Mouse (Mus musculus): ENCODE measurements at regions not wholly inside any gene's neighbourhood (a gene's known extent, or its start where the extent isn't known, plus 50 kb on each side); places are given as distances from the start of the nearest gene placed in this dataset.

DNA sequence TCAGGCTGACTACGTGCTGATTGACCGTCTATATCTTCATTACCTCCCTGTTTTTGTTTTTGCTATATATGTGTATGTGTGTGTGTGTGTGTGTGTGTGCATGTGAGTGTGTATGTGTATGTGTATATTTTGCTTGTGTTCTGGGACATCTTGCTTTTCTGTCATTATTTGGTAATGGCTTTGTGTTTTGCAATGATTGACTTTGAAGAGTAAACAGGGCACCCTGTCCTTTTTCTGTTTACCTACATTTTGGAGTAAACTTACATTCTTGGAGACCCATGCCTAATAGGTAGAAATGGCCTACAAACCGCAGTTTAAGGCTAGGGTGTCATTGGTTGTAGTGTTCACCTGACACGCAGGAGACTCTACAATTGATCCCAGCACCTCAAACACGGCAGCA lies 177.5 kb upstream of the Tmem72 start:
- ATAC-seq (ENCODE audit: extremely low read depth, insufficient number of reproducible peaks, low FRiP score, poor library complexity, severe bottlenecking) = no peak

DNA sequence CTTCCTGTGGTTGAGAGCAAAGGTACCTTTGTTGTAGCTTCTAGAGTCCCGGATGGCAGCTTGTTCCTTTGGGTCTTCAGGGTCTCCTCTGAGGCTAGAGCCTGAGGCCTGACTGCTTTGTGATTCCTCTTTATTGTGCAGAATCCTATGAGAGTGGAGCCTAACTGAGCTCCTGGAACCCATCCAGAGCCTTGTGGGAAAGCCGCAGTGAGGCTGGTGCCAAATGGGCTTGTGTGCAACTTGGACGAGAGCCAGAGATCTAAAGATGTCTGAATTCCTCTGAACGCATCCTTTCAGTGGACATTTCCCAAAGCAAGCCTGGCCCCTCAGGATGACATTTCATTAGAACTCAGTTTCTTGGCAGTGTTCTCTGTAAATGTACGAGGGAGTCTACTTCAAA lies 178.4 kb upstream of the Tmem72 start:
- no peak for ATAC-seq (ENCODE audit: extremely low read depth, insufficient number of reproducible peaks, low FRiP score, poor library complexity, severe bottlenecking)

DNA sequence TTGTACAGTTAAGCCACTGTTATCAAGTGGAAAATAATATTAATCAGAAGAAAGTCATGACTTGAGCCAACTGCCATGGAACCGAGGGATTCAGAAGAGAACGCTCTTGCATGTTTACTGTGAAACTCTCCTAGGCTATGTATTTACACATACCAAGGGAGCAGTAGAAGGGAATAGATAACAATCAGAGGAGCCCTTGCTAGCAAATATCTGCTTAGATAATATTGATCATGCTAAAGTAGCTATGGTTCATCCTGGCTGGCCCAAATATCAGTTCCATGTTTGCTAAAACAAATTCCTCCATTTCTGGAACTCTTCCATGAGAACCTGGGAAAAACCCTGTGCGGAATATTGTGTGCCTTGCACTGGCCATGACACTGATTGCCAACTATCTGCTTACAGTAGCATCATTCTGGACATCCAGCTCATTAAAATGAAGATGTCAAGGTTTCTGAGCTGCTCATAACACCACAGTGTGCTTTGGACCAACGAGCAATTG lies 179.5 kb upstream of the Tmem72 start:
- no peak for ATAC-seq (ENCODE audit: extremely low read depth, insufficient number of reproducible peaks, low FRiP score, poor library complexity, severe bottlenecking)

DNA sequence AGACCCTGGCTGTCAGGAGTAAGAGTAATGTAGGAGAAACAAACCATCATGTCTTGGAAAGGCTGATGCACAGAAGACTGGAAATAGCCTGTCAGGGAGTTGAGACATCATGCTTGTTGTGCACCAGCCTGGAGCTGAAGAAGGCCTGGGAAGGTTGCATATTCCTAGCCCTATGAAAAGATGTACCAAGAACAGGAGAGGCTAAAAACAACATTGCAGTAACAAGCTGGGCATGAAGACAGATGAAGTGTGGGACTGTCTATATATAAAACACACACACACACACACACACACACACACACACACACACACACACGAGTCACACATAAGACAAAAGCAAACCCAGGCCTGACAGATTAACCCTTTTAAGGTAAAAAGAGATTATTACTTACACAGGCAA lies 185.1 kb upstream of the Tmem72 start:
- no peak for ATAC-seq (ENCODE audit: extremely low read depth, insufficient number of reproducible peaks, low FRiP score, poor library complexity, severe bottlenecking)

DNA sequence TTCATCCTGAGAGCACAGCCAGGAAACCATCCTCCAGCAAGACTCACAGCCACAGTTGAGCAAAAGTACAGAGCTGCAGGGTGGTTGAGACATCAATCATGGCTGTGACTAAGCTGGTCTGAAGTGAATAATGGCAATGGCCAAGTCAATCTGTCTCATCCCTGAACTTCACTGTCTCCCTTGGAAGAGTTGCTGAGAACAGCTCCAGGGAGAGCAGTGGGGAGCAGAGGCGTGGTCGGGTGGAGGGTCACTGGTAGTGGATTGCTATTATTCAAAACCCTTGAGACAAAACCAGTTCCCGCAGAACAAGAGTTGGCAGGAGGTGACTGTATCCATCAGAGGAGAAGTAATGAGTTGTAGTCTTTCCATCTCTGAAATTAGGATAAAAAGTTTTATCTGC lies 185.7 kb upstream of the Tmem72 start:
- no peak for ATAC-seq (ENCODE audit: extremely low read depth, insufficient number of reproducible peaks, low FRiP score, poor library complexity, severe bottlenecking)

- ATAC-seq (ENCODE audit: extremely low read depth, insufficient number of reproducible peaks, low FRiP score, poor library complexity, severe bottlenecking) = no peak
These were observed 189.9 kb upstream of the Tmem72 start for GRCm38 (mm10) chr6:116906426-116907172.

GRCm38 (mm10) chr6:116910607-116911006 lies 193.9 kb upstream of the Tmem72 start:
- ATAC-seq (ENCODE audit: extremely low read depth, insufficient number of reproducible peaks, low FRiP score, poor library complexity, severe bottlenecking) = no peak

- no peak for ATAC-seq (ENCODE audit: extremely low read depth, insufficient number of reproducible peaks, low FRiP score, poor library complexity, severe bottlenecking)
These were observed 195.4 kb upstream of the Tmem72 start for GRCm38 (mm10) chr6:116912161-116912560.

DNA sequence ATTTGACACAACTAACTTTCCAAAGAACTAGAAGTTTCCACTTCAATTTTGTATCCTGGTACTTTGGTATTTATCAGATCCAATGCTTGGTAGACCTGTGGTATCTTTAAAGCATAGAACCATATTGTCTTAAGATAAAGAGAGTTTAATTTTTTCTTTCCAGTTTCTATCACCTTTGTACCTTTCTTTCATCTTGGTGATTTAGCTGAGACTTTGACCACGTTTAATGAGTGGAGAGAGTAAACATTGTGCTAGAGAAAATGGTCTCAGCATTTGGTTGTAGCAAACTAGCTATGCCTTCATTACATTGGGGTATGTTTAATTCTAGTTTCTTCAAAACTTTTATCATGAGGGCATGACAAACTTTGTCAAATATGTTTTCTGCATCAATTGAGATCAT lies 197.4 kb upstream of the Tmem72 start:
- no peak for ATAC-seq (ENCODE audit: extremely low read depth, insufficient number of reproducible peaks, low FRiP score, poor library complexity, severe bottlenecking)

GRCm38 (mm10) chr6:116935024-116935423 lies 218.3 kb upstream of the Tmem72 start:
- ATAC-seq (ENCODE audit: extremely low read depth, insufficient number of reproducible peaks, low FRiP score, poor library complexity, severe bottlenecking) = no peak

GRCm38 (mm10) chr6:116941576-116941975 lies 224.9 kb upstream of the Tmem72 start:
- ATAC-seq (ENCODE audit: extremely low read depth, insufficient number of reproducible peaks, low FRiP score, poor library complexity, severe bottlenecking) = no peak

- ATAC-seq (ENCODE audit: extremely low read depth, insufficient number of reproducible peaks, low FRiP score, poor library complexity, severe bottlenecking) = no peak
These were observed 225.6 kb upstream of the Cxcl12 start for GRCm38 (mm10) chr6:116942696-116943095.

GRCm38 (mm10) chr6:116946083-116946732 lies 222.1 kb upstream of the Cxcl12 start:
- ATAC-seq (ENCODE audit: extremely low read depth, insufficient number of reproducible peaks, low FRiP score, poor library complexity, severe bottlenecking) = no peak

- ATAC-seq (ENCODE audit: extremely low read depth, insufficient number of reproducible peaks, low FRiP score, poor library complexity, severe bottlenecking) = no peak
These were observed 208.7 kb upstream of the Cxcl12 start for GRCm38 (mm10) chr6:116959611-116960010.

- ATAC-seq (ENCODE audit: extremely low read depth, insufficient number of reproducible peaks, low FRiP score, poor library complexity, severe bottlenecking) = no peak
These were observed 207.7 kb upstream of the Cxcl12 start for GRCm38 (mm10) chr6:116960641-116961040.

- no peak for ATAC-seq (ENCODE audit: extremely low read depth, insufficient number of reproducible peaks, low FRiP score, poor library complexity, severe bottlenecking)
These were observed 201.9 kb upstream of the Cxcl12 start for GRCm38 (mm10) chr6:116966436-116966835.

DNA sequence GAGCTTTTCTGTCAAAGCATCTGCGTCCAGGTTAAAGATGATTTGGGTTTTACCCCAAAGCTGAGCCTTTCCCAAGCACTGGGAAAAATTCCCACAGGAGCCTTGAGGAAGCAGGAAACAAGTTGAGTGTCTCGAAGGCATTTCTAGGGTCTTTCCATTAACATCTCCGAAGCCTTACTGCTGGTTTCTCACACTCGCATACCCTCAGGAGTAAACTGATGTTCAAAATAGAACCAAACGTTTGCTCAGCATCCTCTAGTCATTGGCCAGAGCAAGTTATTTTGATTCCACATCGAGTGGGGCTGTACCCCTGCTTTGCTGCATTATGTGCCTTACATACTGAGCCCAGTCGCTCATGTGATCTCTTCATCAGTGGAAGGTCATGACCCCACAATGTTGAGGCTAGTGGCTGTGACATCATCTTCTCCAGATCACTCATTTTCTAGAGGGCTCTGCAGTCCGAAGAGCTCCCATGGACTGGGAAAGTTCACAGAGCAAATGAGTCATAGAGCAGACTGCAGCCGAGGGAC lies 198.9 kb upstream of the Cxcl12 start:
- ATAC-seq (ENCODE audit: extremely low read depth, insufficient number of reproducible peaks, low FRiP score, poor library complexity, severe bottlenecking) = no peak

DNA sequence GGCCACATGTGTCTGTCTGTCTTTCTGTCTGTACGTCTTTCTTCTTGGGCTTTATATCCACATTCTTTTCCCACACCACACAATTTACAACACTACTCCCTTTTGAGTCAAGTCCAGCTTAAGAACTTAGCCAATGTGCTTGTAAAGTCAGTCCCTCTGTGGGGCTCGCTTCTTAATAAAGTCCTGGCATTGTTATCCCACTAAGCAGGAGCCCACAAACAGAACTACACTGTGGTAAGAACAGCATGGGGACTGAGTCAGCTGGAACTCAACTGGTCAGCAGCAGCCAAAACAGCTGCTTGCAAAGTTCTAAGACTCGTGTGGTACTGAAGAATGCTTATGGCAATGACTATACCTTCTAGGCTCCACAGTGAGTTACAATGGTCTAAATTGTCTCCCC lies 193.5 kb upstream of the Cxcl12 start:
- no peak for ATAC-seq (ENCODE audit: extremely low read depth, insufficient number of reproducible peaks, low FRiP score, poor library complexity, severe bottlenecking)

DNA sequence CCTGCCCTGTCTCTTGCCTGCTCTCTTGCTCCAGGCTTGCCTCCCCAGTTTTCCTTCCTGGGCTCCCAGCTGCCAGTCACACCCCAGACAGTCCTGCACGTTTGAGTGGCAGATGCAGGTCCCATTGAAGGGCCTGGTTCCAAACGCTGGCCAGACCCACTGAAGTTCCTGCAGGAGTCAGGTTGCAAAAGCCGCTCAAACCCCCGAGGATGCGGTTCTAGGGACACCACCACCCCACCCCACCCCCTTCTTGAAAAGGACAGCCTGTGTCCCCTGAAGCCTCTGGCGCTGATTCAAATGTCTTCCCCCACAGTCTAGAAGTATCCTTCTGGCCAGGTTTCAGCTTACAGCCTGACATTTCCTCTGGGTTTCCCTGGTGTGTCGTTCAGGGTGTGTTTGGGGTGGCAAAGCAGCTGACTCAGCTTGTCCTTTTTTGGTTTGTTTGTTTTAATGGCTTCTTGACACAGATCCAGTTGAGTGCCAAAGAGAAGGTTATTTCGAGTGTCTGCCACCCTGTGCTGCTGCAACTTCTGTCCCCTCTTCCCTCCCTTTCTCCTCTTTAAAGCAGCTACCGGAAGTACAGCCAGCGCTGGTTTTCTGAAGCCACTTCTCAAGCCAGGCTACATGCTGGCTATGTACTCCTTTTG lies 187.9 kb upstream of the Cxcl12 start:
- ATAC-seq (ENCODE audit: extremely low read depth, insufficient number of reproducible peaks, low FRiP score, poor library complexity, severe bottlenecking) = no peak
